10 mouse cellular contexts compared by ENCODE assay signal in genomic region chr9:41328056-41328455, GRCm38 (mm10).
DNase-seq lines count a peak whose midpoint lies in the region; ATAC-seq and TF ChIP-seq lines count a peak whose summit lies in the region.
"Had no signal": no experiment of that assay in that cellular context is flagged by ENCODE, and none has a peak within 500 bp of the region (broad histone marks: within the 10 kb centered on the region; RNA-seq: fewer than 3 reads in every experiment).

No protein-coding gene starts in this region.

- no peak for TF ChIP-seq CTCF in layer of hippocampus, adult 2 months (conservative IDR thresholded peaks at IDR 0.05)

- peaks cover 26% of the 10 kb centered on the region for H3K4me1 ChIP-seq in embryonic facial prominence, embryonic 15.5 days
- H3K4me1 ChIP-seq in hindbrain, embryonic 16.5 days (ENCODE audit: control insufficient read depth, insufficient read depth, low read depth, low read length): peaks cover 19% of the 10 kb centered on the region
- peaks cover 7% of the 10 kb centered on the region; the same call in 1 of the 2 replicates for H3K4me1 ChIP-seq in neural tube, embryonic 14.5 days (ENCODE audit: control insufficient read depth, insufficient read depth, low read length)
- H3K4me1 ChIP-seq: liver, embryonic 13.5 days had no signal

- H3K9me3 ChIP-seq in embryonic facial prominence, embryonic 15.5 days (replicated peaks): no peaks in the 10 kb centered on the region
- no peaks in the 10 kb centered on the region for H3K9me3 ChIP-seq in hindbrain, embryonic 16.5 days (ENCODE audit: control insufficient read depth, low read length)
- H3K9me3 ChIP-seq in neural tube, embryonic 14.5 days (ENCODE audit: control insufficient read depth, low read length): no peaks in the 10 kb centered on the region
- H3K9me3 ChIP-seq: liver, embryonic 13.5 days had no signal

- H3K4me3 ChIP-seq in layer of hippocampus, adult 2 months: peak overlapping the region; percentile 1; the same call in 1 of the 2 replicates
- H3K4me3 ChIP-seq in embryonic facial prominence, embryonic 15.5 days (replicated peaks): peak overlapping the region; percentile 12; the same call in 1 of the 2 replicates
- H3K4me3 ChIP-seq in hindbrain, embryonic 16.5 days (ENCODE audit: low read length): peak overlapping the region; percentile 21
- H3K4me3 ChIP-seq in neural tube, embryonic 14.5 days (ENCODE audit: low read depth, low read length): peak overlapping the region; percentile 20
- H3K4me3 ChIP-seq: liver, embryonic 13.5 days had no signal

- no peak for DNase-seq in layer of hippocampus, adult 2 months (ENCODE audit: low spot score in 2 of 2)
- DNase-seq in layer of hippocampus, adult 9-10 months (ENCODE audit: low spot score): no peak
- DNase-seq in urinary bladder, postnatal 4 days (ENCODE audit: low spot score in 2 of 2): no peak
- DNase-seq in liver: no peak
- DNase-seq in lung, postnatal 36 days: no peak
- DNase-seq: gastrocnemius, postnatal 14 days; liver, embryonic 13.5 days had no signal

- WGBS in embryonic facial prominence, embryonic 15.5 days: 5% methylated on average over 1 of the region's 1 CpGs
- WGBS in hindbrain, embryonic 16.5 days: 11% methylated on average over 1 of the region's 1 CpGs
- WGBS in neural tube, embryonic 14.5 days: 3% methylated on average over 1 of the region's 1 CpGs

- no peaks in the 10 kb centered on the region for H3K36me3 ChIP-seq in embryonic facial prominence, embryonic 15.5 days
- no peaks in the 10 kb centered on the region for H3K36me3 ChIP-seq in hindbrain, embryonic 16.5 days (ENCODE audit: control insufficient read depth, insufficient read depth, low read length)
- no peaks in the 10 kb centered on the region for H3K36me3 ChIP-seq in neural tube, embryonic 14.5 days (ENCODE audit: control insufficient read depth, insufficient read depth, low read length)
- H3K36me3 ChIP-seq: liver, embryonic 13.5 days had no signal

- no peak overlapping the region for H3K27ac ChIP-seq in layer of hippocampus, adult 2 months
- peak overlapping the region; percentile 45; the same call in 1 of the 2 replicates for H3K27ac ChIP-seq in embryonic facial prominence, embryonic 15.5 days (replicated peaks)
- no peak overlapping the region; the same call in 1 of the 2 replicates for H3K27ac ChIP-seq in hindbrain, embryonic 16.5 days (ENCODE audit: low read depth, low read length)
- peak overlapping the region; percentile 68 for H3K27ac ChIP-seq in neural tube, embryonic 14.5 days (ENCODE audit: low read depth, low read length)
- H3K27ac ChIP-seq: liver, embryonic 13.5 days had no signal

- ATAC-seq in embryonic facial prominence, embryonic 15.5 days (ENCODE audit: insufficient number of reproducible peaks, low FRiP score, low TSS enrichment, low read depth): no peak
- ATAC-seq in hindbrain, embryonic 16.5 days: no peak
- no peak for ATAC-seq in neural tube, embryonic 14.5 days (ENCODE audit: low read depth)

- H3K9ac ChIP-seq in embryonic facial prominence, embryonic 15.5 days: no peak overlapping the region
- no peak overlapping the region for H3K9ac ChIP-seq in hindbrain, embryonic 16.5 days (ENCODE audit: low read depth, low read length)
- no peak overlapping the region for H3K9ac ChIP-seq in neural tube, embryonic 14.5 days (replicated peaks; ENCODE audit: low read depth, low read length)
- H3K9ac ChIP-seq: liver, embryonic 13.5 days had no signal

- H3K27me3 ChIP-seq in embryonic facial prominence, embryonic 15.5 days: no peaks in the 10 kb centered on the region
- H3K27me3 ChIP-seq in hindbrain, embryonic 16.5 days (replicated peaks; ENCODE audit: control insufficient read depth, insufficient read depth, low read length): no peaks in the 10 kb centered on the region
- H3K27me3 ChIP-seq in neural tube, embryonic 14.5 days (ENCODE audit: control insufficient read depth, insufficient read depth, low read length): no peaks in the 10 kb centered on the region
- H3K27me3 ChIP-seq: liver, embryonic 13.5 days had no signal

- H3K4me2 ChIP-seq in embryonic facial prominence, embryonic 15.5 days (replicated peaks): peak overlapping the region; percentile 25; the same call in 1 of the 2 replicates
- peak overlapping the region; percentile 20 for H3K4me2 ChIP-seq in hindbrain, embryonic 16.5 days (ENCODE audit: low read length)
- peak overlapping the region; percentile 45; the same call in 1 of the 2 replicates for H3K4me2 ChIP-seq in neural tube, embryonic 14.5 days (ENCODE audit: low read depth, low read length)
- H3K4me2 ChIP-seq: liver, embryonic 13.5 days had no signal

Comparison
In these comparisons a context has a peak if more than half of its experiments do, and no peak if none do; other contexts are left out.
1. H3K27ac ChIP-seq: peak in embryonic facial prominence, embryonic 15.5 days (single experiment) and neural tube, embryonic 14.5 days (single experiment); none in layer of hippocampus, adult 2 months (single experiment) and hindbrain, embryonic 16.5 days (single experiment).
2. Peak in every context shown above with its lines, with median percentiles within 50 percentile points of each other: H3K4me3 ChIP-seq and H3K4me2 ChIP-seq.